Mouse (Mus musculus): ENCODE data around the gene Snai1. TPM values are rescaled to one million over a fixed set of nuclear protein-coding genes. Genes with fewer than 3 reads are reported as not detected.

The Snai1 gene
- polyA plus RNA-seq (2016; fragmentation: Nextera tagmentation; extraction: Ambion mirVana): 86.3 and 93.8 TPM in 2 replicates

- peak; percentile 99 for DNase-seq (ENCODE audit: low spot score)
- 1% methylated on average over 58 of the region's 58 CpGs for WGBS
- Histone ChIP-seq H3K27ac (replicated peaks) (peak within 1 kb of the TSS; percentile 93), H3K27me3 (replicated peaks; ENCODE audit: low read depth, poor library complexity, severe bottlenecking) (peaks cover 86% of the 10 kb centered on the region), H3K4me1 (peaks cover 58% of the 10 kb centered on the region), H3K4me3 (peak within 1 kb of the TSS; percentile 64), H3K36me3 (replicated peaks) (peaks cover 42% of the 10 kb centered on the region), H3K9me3 (no peaks in the 10 kb centered on the region)
These were observed at the start of gene Snai1 for GRCm38 (mm10) chr2:167537476-167538297. Snai1 (plus strand) TSS chr2:167538195.

- Histone ChIP-seq H3K36me3 (replicated peaks) (peaks cover 37% of the 10 kb centered on the region), H3K27me3 (replicated peaks; ENCODE audit: low read depth, poor library complexity, severe bottlenecking) (no peaks in the 10 kb centered on the region), H3K4me3 (peak overlapping the region; percentile 95), H3K9me3 (no peaks in the 10 kb centered on the region), H3K27ac (replicated peaks) (no peak overlapping the region), H3K4me1 (peaks cover 32% of the 10 kb centered on the region)
- no peak for DNase-seq (ENCODE audit: low spot score)
- 82% methylated on average over 4 of the region's 4 CpGs for WGBS
These were observed 47.0 kb upstream of the Snai1 start for GRCm38 (mm10) chr2:167490813-167491525.

DNA sequence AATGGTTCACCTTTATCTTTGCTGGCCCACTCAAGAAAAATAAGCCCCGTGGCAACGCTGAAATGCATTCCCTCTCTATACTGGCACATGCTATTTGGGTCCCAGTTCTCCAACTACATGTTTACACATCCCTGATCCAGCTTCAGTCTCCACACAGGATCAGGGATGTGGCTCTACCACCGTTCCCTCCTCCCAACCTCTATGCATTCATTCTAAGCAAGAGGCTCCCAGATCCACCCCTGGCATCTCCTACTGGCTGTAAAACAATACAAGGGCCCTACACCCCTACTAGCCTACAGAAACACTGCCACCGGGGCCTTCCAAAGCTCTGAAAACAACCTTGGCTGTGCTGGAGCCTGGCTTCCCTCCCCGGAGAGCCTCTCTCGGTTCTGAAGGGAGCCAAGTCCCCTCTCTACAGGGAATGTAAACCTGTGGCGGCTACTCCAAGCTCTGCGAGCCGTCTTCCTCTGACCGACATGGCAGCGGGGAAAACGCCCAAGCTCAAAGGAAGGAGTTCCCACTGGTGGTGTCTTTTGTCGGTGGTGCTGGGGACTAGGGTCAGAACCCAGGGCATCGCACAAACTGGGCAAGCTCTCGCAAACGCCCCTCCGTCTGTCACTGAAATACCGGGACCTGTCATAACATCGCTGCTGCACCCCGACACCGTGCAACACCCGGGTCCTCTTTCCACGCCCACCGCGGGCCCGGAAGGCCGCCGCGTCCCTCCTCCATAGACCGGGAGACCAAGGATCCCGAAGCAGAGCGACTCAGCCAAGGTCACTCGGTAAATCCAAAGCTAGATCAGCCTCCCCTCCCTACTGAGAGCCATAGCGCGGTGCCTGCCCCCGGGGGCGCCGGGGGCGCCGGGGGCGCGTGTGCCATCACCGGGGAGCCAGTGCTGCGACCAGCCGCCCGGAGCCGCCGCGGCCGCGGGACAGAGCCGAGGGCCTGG, 46.0 kb upstream of the Snai1 start, which contains the start of gene Rnf114:
Gene Rnf114 (plus strand): TSS at position 889 of the 952 bp plus-strand sequence.
- Histone ChIP-seq H3K36me3 (replicated peaks) (peaks cover 30% of the 10 kb centered on the region), H3K27ac (replicated peaks) (peak within 1 kb of the TSS; percentile 96), H3K4me3 (peak within 1 kb of the TSS; percentile 95), H3K9me3 (no peaks in the 10 kb centered on the region), H3K4me1 (peaks cover 32% of the 10 kb centered on the region), H3K27me3 (replicated peaks; ENCODE audit: low read depth, poor library complexity, severe bottlenecking) (no peaks in the 10 kb centered on the region)
- no peak for DNase-seq (ENCODE audit: low spot score)
- WGBS: 4% methylated on average over 52 of the region's 52 CpGs

GRCm38 (mm10) chr2:167492713-167493636, 45.0 kb upstream of the Snai1 start, which contains the start of gene Spata2:
Spata2 (minus strand) TSS chr2:167492887.
- Histone ChIP-seq H3K9me3 (no peaks in the 10 kb centered on the region), H3K4me3 (peak within 1 kb of the TSS; percentile 95), H3K27ac (replicated peaks) (peak within 1 kb of the TSS; percentile 96), H3K4me1 (peaks cover 32% of the 10 kb centered on the region), H3K36me3 (replicated peaks) (peaks cover 20% of the 10 kb centered on the region), H3K27me3 (replicated peaks; ENCODE audit: low read depth, poor library complexity, severe bottlenecking) (no peaks in the 10 kb centered on the region)
- peak; percentile 91 for DNase-seq (ENCODE audit: low spot score)
- 2% methylated on average over 63 of the region's 63 CpGs for WGBS

GRCm38 (mm10) chr2:167496437-167496836, 41.6 kb upstream of the Snai1 start:
- Histone ChIP-seq H3K27me3 (replicated peaks; ENCODE audit: low read depth, poor library complexity, severe bottlenecking) (no peaks in the 10 kb centered on the region), H3K4me3 (no peak overlapping the region), H3K27ac (replicated peaks) (no peak overlapping the region), H3K9me3 (no peaks in the 10 kb centered on the region), H3K4me1 (peaks cover 17% of the 10 kb centered on the region), H3K36me3 (replicated peaks) (peaks cover 11% of the 10 kb centered on the region; the same call in 1 of the 2 replicates)
- 87% methylated on average over 7 of the region's 7 CpGs for WGBS
- no peak for DNase-seq (ENCODE audit: low spot score)

DNA sequence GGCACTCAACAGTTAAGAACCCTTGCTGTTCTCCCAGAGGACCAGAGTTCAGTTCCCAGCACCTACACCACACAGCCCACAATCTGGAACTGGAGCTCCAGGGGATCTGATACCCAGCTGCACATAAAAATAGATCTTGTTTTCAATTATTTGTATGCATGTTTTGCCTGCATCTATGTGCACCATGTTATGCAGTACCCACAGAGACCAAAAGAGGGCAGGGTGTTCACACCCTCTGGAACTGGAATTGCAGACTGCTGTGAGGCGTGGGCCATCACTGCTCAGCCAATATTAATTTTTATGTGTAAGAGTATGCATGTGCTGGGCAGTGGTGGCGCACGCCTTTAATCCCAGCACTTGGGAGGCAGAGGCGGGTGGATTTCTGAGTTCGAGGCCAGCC, 40.7 kb upstream of the Snai1 start:
- no peak overlapping the region for H3K4me3 ChIP-seq
- peaks cover 9% of the 10 kb centered on the region for H3K4me1 ChIP-seq
- no peaks in the 10 kb centered on the region for H3K9me3 ChIP-seq
- H3K27me3 ChIP-seq (replicated peaks; ENCODE audit: low read depth, poor library complexity, severe bottlenecking): no peaks in the 10 kb centered on the region
- WGBS: 75% methylated on average over 5 of the region's 5 CpGs
- H3K27ac ChIP-seq (replicated peaks): no peak overlapping the region
- peak; percentile 31 for DNase-seq (ENCODE audit: low spot score)
- H3K36me3 ChIP-seq (replicated peaks): peaks cover 11% of the 10 kb centered on the region; the same call in 1 of the 2 replicates

DNA sequence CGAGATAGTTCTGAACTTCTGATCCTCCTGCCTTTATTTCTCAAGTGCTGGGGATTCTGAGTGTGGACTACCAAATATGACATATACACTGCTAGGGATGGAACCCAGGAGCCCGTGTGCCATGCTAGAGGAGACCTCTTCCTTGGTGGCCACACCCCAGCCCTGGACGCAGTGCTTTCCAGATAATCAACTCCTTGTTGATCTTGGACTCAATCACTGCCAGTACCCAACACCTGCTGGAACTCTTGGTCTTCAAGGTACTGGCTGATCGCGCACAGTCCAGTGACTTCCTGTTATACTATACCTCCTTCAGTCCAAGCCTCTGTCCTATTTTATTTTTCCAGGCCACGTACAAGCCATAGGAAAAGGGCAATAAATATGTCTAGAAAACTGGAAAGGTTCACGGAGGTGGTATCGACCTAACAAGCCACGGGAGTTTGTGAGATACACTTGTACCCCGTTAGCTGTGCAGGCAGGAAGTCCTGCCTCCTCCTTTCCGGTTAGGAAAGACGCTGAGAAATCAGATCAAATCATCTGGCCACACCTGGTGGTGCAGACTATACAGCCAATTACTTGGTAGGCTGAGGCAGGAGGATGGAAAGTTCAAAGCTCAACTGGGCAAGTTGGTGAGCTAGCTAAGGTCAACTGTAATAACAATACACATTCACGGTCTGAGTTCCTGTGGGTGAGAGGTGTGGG, 35.3 kb upstream of the Snai1 start:
- peaks cover 34% of the 10 kb centered on the region for H3K4me1 ChIP-seq
- no peak for DNase-seq (ENCODE audit: low spot score)
- H3K9me3 ChIP-seq: no peaks in the 10 kb centered on the region
- H3K27me3 ChIP-seq (replicated peaks; ENCODE audit: low read depth, poor library complexity, severe bottlenecking): no peaks in the 10 kb centered on the region
- peak overlapping the region; percentile 98 for H3K4me3 ChIP-seq
- 48% methylated on average over 13 of the region's 13 CpGs for WGBS
- peak overlapping the region; percentile 98 for H3K27ac ChIP-seq (replicated peaks)
- H3K36me3 ChIP-seq (replicated peaks): peaks cover 32% of the 10 kb centered on the region

DNA sequence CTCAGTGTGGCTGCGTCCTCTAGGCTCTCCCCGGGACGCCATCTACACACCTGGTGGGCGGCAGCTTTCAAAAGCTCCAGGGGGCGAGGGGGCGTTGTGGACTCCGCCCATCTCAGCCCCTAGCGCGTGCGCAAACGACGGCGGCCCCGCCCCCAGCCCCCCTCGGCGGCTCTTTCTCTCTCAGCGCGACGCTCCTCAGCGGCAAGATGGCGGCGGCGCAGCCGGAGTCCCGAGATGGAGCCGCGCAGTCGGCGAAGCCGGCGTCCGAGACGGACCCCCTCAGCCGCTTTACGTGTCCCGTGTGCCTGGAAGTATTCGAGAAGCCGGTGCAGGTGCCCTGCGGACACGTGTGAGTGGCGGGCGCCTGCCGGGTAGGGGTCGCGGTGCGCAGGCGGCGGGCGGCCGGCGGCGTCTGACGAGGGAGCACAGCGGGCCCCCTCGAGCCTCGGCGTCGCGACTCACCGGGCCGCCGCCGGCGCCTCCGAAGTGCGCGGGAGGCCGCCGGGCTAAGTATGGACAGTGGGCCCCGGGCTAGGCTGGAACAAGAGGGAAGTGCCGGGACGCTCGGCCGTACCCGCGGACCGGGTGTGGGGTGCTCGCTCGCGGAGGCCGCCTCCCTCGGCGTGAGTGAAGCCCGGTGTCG, 34.6 kb upstream of the Snai1 start:
- no peaks in the 10 kb centered on the region for H3K9me3 ChIP-seq
- peak overlapping the region; percentile 98 for H3K27ac ChIP-seq (replicated peaks)
- peaks cover 34% of the 10 kb centered on the region for H3K4me1 ChIP-seq
- H3K4me3 ChIP-seq: peak overlapping the region; percentile 98
- no peaks in the 10 kb centered on the region for H3K27me3 ChIP-seq (replicated peaks; ENCODE audit: low read depth, poor library complexity, severe bottlenecking)
- WGBS: under 1% methylated on average over 85 of the region's 85 CpGs
- peaks cover 39% of the 10 kb centered on the region for H3K36me3 ChIP-seq (replicated peaks)
- DNase-seq (ENCODE audit: low spot score): peak; percentile 95

- Histone ChIP-seq H3K36me3 (replicated peaks) (peaks cover 44% of the 10 kb centered on the region), H3K4me1 (peaks cover 34% of the 10 kb centered on the region), H3K27ac (replicated peaks) (peak overlapping the region; percentile 98), H3K4me3 (peak overlapping the region; percentile 98), H3K27me3 (replicated peaks; ENCODE audit: low read depth, poor library complexity, severe bottlenecking) (no peaks in the 10 kb centered on the region), H3K9me3 (no peaks in the 10 kb centered on the region)
- under 1% methylated on average over 32 of the region's 32 CpGs for WGBS
- DNase-seq (ENCODE audit: low spot score): peak; percentile 58
These were observed 34.1 kb upstream of the Snai1 start for GRCm38 (mm10) chr2:167503896-167504349.

- 89% methylated on average over 3 of the region's 3 CpGs for WGBS
- DNase-seq (ENCODE audit: low spot score): no peak
- H3K4me3 ChIP-seq: peak overlapping the region; percentile 98; the same call in 1 of the 2 replicates
- peaks cover 34% of the 10 kb centered on the region for H3K4me1 ChIP-seq
- H3K27ac ChIP-seq (replicated peaks): no peak overlapping the region
- no peaks in the 10 kb centered on the region for H3K27me3 ChIP-seq (replicated peaks; ENCODE audit: low read depth, poor library complexity, severe bottlenecking)
- peaks cover 56% of the 10 kb centered on the region for H3K36me3 ChIP-seq (replicated peaks)
- no peaks in the 10 kb centered on the region for H3K9me3 ChIP-seq
These were observed 32.9 kb upstream of the Snai1 start for GRCm38 (mm10) chr2:167505127-167505526.
